Comparison of ENCODE assay signal across 16 mouse cellular contexts in genomic region chr5:9910452-9911088, GRCm38 (mm10).
"Had no signal": no experiment of that assay in that cellular context is flagged by ENCODE, and none has a peak within 500 bp of the region (broad histone marks: within the 10 kb centered on the region; RNA-seq: fewer than 3 reads in every experiment).

No protein-coding gene starts in this region.

- H3K4me1 ChIP-seq: limb, embryonic 13.5 days; liver, embryonic 15.5 days; neural tube, embryonic 12.5 days had no signal

- H3K4me3 ChIP-seq: layer of hippocampus, adult 2 months; limb, embryonic 13.5 days; liver, embryonic 15.5 days; neural tube, embryonic 12.5 days had no signal

- H3K27ac ChIP-seq: kidney, postnatal 0 days; layer of hippocampus, adult 2 months; limb, embryonic 13.5 days; liver, embryonic 15.5 days; neural tube, embryonic 12.5 days had no signal

- H3K27me3 ChIP-seq: limb, embryonic 13.5 days; liver, embryonic 15.5 days; neural tube, embryonic 12.5 days had no signal

- H3K36me3 ChIP-seq: limb, embryonic 13.5 days; liver, embryonic 15.5 days; neural tube, embryonic 12.5 days had no signal

- H3K9me3 ChIP-seq: limb, embryonic 13.5 days; liver, embryonic 15.5 days; neural tube, embryonic 12.5 days had no signal

- H3K4me2 ChIP-seq: limb, embryonic 13.5 days; liver, embryonic 15.5 days; neural tube, embryonic 12.5 days had no signal

- H3K9ac ChIP-seq: limb, embryonic 13.5 days; liver, embryonic 15.5 days; neural tube, embryonic 12.5 days had no signal

- DNase-seq: kidney, adult 8-10 months; kidney, postnatal 36 days; left cerebral cortex, postnatal 4 days; lung, adult 2 months; lung, postnatal 36 days; right cerebral cortex, postnatal 4 days; spleen, adult 18-20 months; thymus, adult 18-20 months; thymus, postnatal 25 days had no signal

- ATAC-seq: intestine, postnatal 0 days; lung, postnatal 0 days had no signal
